Mouse (Mus musculus): ENCODE results near the gene Fktn. TPM values are rescaled to one million over a fixed set of nuclear protein-coding genes. Genes with fewer than 3 reads are reported as not detected.
"Not testable (repeated sequence)": the region's sequence is repeated elsewhere in the genome, so short reads cannot be mapped to it uniquely, and the experiment has no call there.

Gene Fktn
- polyA plus RNA-seq (2014; fragmentation: Nextera tagmentation; extraction: Ambion mirVana): 17.5 and 19.2 TPM in 2 replicates

DNA sequence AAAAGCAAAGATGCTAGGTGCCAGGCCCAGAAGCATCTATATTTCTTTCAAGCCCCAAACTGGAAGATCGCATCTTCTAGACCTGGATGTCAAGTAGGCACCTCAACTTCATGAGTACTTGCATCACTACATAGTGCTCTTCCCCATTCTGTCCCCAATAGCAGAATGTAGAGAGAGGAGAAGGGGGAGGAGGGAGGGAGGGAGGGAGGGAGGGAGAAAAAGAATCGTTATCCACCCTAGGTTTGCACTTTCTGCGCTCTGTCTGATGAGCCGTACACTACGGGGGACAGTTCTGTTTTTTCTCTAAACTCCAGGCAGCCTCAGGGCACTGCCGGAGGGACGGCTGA lies at the start of gene Fktn:
Gene Fktn, plus strand, starts transcription at position 295 of the 347 bp plus-strand sequence.
- ATAC-seq (ENCODE audit: insufficient read depth, low FRiP score, low TSS enrichment): peak; percentile 83
- 7% methylated on average over 7 of the region's 7 CpGs for WGBS

DNA sequence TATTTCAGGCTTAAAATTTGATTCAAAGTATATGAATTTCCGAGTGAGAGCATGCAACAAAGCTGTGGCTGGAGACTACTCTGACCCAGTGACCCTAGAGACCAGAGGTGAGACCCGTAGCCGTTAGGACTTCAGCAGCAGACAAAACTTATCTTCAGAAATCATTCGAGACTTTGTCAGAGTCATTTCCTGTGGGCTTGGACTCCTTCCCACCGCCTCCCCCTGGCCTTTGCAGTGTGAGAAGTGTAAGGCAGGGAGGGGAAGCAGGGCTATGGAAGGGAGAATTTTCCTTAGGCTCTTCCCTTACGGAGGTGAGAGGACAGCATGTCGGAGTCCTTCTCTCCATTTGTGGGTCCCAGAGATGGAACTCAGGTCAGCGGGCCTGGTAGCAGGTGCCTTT lies 31.7 kb upstream of the Fktn start:
- DNase-seq (ENCODE audit: low spot score) (no peak), ATAC-seq (ENCODE audit: insufficient read depth, low FRiP score, low TSS enrichment) (no peak)
- no peak overlapping the region for H3K27ac ChIP-seq (ENCODE audit: low read depth, low read length)
- H3K4me2 ChIP-seq (ENCODE audit: low read depth): no peak overlapping the region
- no peaks in the 10 kb centered on the region for H3K4me1 ChIP-seq (ENCODE audit: control insufficient read depth, insufficient read depth, low read length)
- no peaks in the 10 kb centered on the region for H3K27me3 ChIP-seq (ENCODE audit: control insufficient read depth, insufficient read depth, low read length)
- no peaks in the 10 kb centered on the region for H3K9me3 ChIP-seq (ENCODE audit: control insufficient read depth, low read length)
- H3K36me3 ChIP-seq (ENCODE audit: control insufficient read depth, insufficient read depth, low read length): no peaks in the 10 kb centered on the region
- no peak overlapping the region for H3K9ac ChIP-seq (ENCODE audit: low read length)
- H3K4me3 ChIP-seq (ENCODE audit: low read depth, low read length): no peak overlapping the region
- 88% methylated on average over 8 of the region's 8 CpGs for WGBS

More for the DNA sequence above, at the start of gene Fktn:
- Histone ChIP-seq H3K4me1 (ENCODE audit: control insufficient read depth, insufficient read depth, low read length) (no peaks in the 10 kb centered on the region), H3K27ac (ENCODE audit: low read depth, low read length) (peak within 1 kb of the TSS; percentile 74), H3K27me3 (ENCODE audit: control insufficient read depth, insufficient read depth, low read length) (no peaks in the 10 kb centered on the region), H3K36me3 (ENCODE audit: control insufficient read depth, insufficient read depth, low read length) (no peaks in the 10 kb centered on the region), H3K9me3 (ENCODE audit: control insufficient read depth, low read length) (no peaks in the 10 kb centered on the region), H3K4me2 (ENCODE audit: low read depth) (peak within 1 kb of the TSS; percentile 80), H3K9ac (ENCODE audit: low read length) (peak within 1 kb of the TSS; percentile 93), H3K4me3 (ENCODE audit: low read depth, low read length) (peak within 1 kb of the TSS; percentile 85)
- DNase-seq (ENCODE audit: low spot score): no peak

DNA sequence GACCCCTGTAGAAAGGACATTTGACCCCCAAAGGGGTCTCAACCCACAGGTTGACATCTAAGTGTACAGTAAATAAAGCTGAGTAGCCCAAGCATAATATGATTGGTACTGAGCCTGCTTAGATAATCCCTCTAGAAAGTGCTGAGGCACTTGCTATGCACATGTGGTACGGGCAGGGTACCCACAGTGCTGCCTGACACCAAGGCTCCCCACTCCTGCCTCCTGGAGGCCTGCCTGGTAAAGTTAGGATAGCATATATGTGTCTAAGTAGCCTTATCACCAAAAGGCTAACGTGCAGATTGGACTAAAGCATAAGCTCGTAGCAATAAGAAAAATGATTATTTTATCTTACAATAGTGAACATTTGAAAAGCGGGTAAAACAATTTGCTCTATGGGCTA lies 24.8 kb upstream of the Fktn start:
- H3K9me3 ChIP-seq (ENCODE audit: control insufficient read depth, low read length): no peaks in the 10 kb centered on the region
- H3K36me3 ChIP-seq (ENCODE audit: control insufficient read depth, insufficient read depth, low read length): no peaks in the 10 kb centered on the region
- H3K9ac ChIP-seq (ENCODE audit: low read length): no peak overlapping the region
- no peaks in the 10 kb centered on the region for H3K27me3 ChIP-seq (ENCODE audit: control insufficient read depth, insufficient read depth, low read length)
- no peak overlapping the region for H3K4me2 ChIP-seq (ENCODE audit: low read depth)
- no peak overlapping the region for H3K4me3 ChIP-seq (ENCODE audit: low read depth, low read length)
- 86% methylated on average over 4 of the region's 4 CpGs for WGBS
- DNase-seq (ENCODE audit: low spot score) (no peak), ATAC-seq (ENCODE audit: insufficient read depth, low FRiP score, low TSS enrichment) (no peak)
- no peak overlapping the region for H3K27ac ChIP-seq (ENCODE audit: low read depth, low read length)
- H3K4me1 ChIP-seq (ENCODE audit: control insufficient read depth, insufficient read depth, low read length): no peaks in the 10 kb centered on the region

DNA sequence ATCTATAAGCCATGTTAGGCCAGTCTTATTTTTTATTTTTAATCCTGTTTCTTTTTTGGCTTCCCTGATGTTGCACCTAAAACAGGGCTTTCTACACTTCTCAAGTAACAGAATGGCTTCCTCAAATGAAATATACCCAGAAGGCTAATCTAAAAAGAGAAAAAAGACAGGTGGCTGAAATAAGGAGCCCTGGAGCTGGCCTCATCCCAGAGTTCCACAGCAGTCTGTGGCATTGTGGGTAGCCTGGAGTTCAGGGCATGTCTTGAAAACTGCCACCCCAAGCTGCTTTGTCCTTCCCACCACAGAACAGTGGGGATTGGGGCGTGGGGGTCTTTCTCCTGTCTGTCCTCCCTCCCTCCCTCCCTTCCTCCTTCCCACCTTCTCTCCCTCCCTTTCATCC lies 22.4 kb upstream of the Fktn start:
- Histone ChIP-seq H3K27me3 (ENCODE audit: control insufficient read depth, insufficient read depth, low read length) (no peaks in the 10 kb centered on the region), H3K27ac (ENCODE audit: low read depth, low read length) (no peak overlapping the region)

DNA sequence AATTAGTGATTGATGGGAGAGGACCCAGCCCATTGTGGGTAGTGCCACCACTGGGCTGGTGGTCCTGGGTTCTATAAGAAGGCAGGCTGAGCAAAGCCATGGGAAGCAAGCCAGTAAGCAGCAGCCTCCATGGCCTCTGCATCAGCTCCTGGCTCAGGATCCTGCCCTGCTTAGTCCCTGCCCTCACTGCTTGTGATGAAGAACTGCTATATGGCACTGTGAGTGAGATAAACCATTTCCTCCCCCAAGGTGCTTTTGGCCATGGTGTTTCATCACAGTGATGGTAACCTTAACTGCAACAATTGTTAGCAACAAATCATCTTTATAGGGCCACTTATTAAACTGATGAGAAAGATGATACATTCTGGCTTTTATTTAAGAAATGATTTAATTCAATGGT lies 4.6 kb upstream of the Fktn start:
- not testable (repeated sequence) for H3K4me1 ChIP-seq (ENCODE audit: control insufficient read depth, insufficient read depth, low read length); DNase-seq (ENCODE audit: low spot score); H3K27ac ChIP-seq (ENCODE audit: low read depth, low read length); H3K4me3 ChIP-seq (ENCODE audit: low read depth, low read length); H3K4me2 ChIP-seq (ENCODE audit: low read depth); H3K36me3 ChIP-seq (ENCODE audit: control insufficient read depth, insufficient read depth, low read length); H3K9me3 ChIP-seq (ENCODE audit: control insufficient read depth, low read length); H3K9ac ChIP-seq (ENCODE audit: low read length); H3K27me3 ChIP-seq (ENCODE audit: control insufficient read depth, insufficient read depth, low read length); ATAC-seq (ENCODE audit: insufficient read depth, low FRiP score, low TSS enrichment)

More for the DNA sequence above, 22.4 kb upstream of the Fktn start:
- DNase-seq (ENCODE audit: low spot score) (no peak), ATAC-seq (ENCODE audit: insufficient read depth, low FRiP score, low TSS enrichment) (no peak)
- Histone ChIP-seq H3K4me2 (ENCODE audit: low read depth) (no peak overlapping the region), H3K9ac (ENCODE audit: low read length) (no peak overlapping the region), H3K4me1 (ENCODE audit: control insufficient read depth, insufficient read depth, low read length) (no peaks in the 10 kb centered on the region), H3K4me3 (ENCODE audit: low read depth, low read length) (no peak overlapping the region), H3K36me3 (ENCODE audit: control insufficient read depth, insufficient read depth, low read length) (no peaks in the 10 kb centered on the region), H3K9me3 (ENCODE audit: control insufficient read depth, low read length) (no peaks in the 10 kb centered on the region)
- WGBS: 71% methylated on average over 1 of the region's 1 CpGs

DNA sequence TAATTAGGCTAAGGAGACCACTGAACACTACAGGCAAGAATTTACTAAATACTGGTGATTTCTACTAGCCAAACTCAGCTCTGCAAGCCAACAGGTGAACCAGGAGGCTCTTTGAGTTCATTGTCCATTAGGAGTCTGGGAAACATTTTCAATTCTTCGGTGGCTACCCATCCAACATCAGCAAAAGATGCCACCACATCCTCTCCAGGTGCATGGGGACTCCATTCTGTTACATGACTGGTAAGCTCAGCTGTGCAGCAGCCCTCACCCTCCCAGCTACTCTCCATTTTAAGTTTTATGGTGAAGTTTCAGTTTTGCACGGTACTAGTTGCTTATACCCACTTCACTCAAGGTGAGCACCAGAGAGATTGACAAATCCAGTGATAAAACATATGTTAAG lies 3.8 kb upstream of the Fktn start:
- no peak overlapping the region for H3K27ac ChIP-seq (ENCODE audit: low read depth, low read length)
- 88% methylated on average over 2 of the region's 2 CpGs for WGBS
- no peak overlapping the region for H3K9ac ChIP-seq (ENCODE audit: low read length)
- H3K27me3 ChIP-seq (ENCODE audit: control insufficient read depth, insufficient read depth, low read length): no peaks in the 10 kb centered on the region
- no peaks in the 10 kb centered on the region for H3K36me3 ChIP-seq (ENCODE audit: control insufficient read depth, insufficient read depth, low read length)
- H3K9me3 ChIP-seq (ENCODE audit: control insufficient read depth, low read length): no peaks in the 10 kb centered on the region
- ATAC-seq (ENCODE audit: insufficient read depth, low FRiP score, low TSS enrichment) (no peak), DNase-seq (ENCODE audit: low spot score) (no peak)
- no peak overlapping the region for H3K4me3 ChIP-seq (ENCODE audit: low read depth, low read length)
- no peaks in the 10 kb centered on the region for H3K4me1 ChIP-seq (ENCODE audit: control insufficient read depth, insufficient read depth, low read length)
- no peak overlapping the region for H3K4me2 ChIP-seq (ENCODE audit: low read depth)

DNA sequence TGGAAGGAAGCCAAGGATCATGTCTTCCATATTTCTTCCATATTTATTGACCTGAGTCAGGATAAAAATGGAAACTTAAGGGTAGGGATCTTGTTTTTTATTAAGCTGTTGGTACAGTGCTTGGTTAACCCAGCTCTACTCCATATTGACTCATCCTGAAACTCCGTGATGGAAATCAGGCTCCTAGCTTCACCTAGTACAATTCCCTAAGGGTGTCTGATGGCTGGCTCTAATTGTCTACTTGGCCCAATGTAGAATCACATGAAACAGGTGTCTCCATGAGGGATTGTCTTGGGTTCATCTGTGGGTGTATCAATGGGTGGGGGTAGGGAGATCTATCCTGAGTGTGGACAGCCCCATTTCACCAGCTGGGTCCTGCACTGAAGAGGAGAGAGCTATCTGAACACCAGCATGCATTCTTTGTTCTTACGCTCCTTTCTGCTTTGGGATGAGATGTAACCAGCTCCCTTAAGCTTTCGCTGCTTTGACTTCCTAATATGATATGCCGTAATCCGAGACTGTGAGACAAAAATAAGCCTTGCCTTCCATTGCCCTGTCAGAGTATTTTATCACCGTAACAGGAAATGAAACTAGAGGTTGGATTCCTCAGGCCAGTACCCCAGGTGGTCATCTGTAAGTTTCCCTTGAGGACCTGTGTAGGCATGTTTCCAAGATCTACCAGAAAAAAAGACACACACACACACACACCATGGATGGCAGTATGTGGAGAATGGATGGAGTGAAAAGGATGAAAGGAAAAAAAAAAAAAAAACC lies 3.1 kb upstream of the Fktn start:
- H3K4me3 ChIP-seq (ENCODE audit: low read depth, low read length): no peak overlapping the region
- H3K4me2 ChIP-seq (ENCODE audit: low read depth): no peak overlapping the region
- WGBS: 89% methylated on average over 6 of the region's 6 CpGs
- ATAC-seq (ENCODE audit: insufficient read depth, low FRiP score, low TSS enrichment) (no peak), DNase-seq (ENCODE audit: low spot score) (no peak)
- H3K9ac ChIP-seq (ENCODE audit: low read length): no peak overlapping the region
- no peak overlapping the region for H3K27ac ChIP-seq (ENCODE audit: low read depth, low read length)
- no peaks in the 10 kb centered on the region for H3K4me1 ChIP-seq (ENCODE audit: control insufficient read depth, insufficient read depth, low read length)
- H3K27me3 ChIP-seq (ENCODE audit: control insufficient read depth, insufficient read depth, low read length): no peaks in the 10 kb centered on the region
- H3K36me3 ChIP-seq (ENCODE audit: control insufficient read depth, insufficient read depth, low read length): no peaks in the 10 kb centered on the region
- no peaks in the 10 kb centered on the region for H3K9me3 ChIP-seq (ENCODE audit: control insufficient read depth, low read length)

DNA sequence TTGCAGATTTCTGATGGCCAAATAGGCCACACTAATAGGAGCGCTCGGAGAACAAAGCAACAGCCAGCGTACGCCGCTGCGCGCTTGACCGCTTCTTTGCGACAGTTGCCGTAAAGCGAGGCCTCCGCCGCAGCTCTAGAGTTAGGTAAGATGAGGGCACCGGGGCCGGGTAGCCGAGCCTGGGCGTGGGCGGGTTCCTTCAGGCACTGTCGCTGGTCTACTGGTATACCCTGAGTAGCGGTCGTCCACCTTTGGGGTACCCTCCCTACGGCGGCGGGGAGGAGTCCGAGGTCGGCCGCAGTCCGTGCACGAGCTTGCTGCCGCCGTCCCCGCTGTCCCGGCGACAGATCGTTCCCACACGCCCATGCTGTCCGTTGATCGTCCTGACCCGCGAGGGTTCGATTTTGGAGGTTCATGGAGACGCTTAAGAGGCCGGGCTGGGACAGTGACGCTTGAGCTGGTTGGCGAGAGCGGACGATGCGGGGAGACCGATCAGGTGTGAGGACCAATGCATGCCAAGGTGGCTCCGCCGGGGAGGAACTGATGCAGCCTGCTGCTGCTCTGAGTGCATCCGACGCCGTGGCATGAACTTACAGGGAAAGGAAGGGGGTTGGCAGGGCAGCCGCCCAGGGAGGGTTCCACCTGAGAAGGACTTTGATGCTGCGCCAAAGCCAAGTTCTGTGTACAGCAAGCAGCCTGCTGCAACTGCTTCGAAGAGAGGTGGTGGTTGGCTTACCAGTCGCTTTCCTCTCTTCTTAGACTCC lies 435 bp downstream of the Fktn start:
- H3K9ac ChIP-seq (ENCODE audit: low read length): peak overlapping the region; percentile 93
- H3K4me1 ChIP-seq (ENCODE audit: control insufficient read depth, insufficient read depth, low read length): no peaks in the 10 kb centered on the region
- no peaks in the 10 kb centered on the region for H3K27me3 ChIP-seq (ENCODE audit: control insufficient read depth, insufficient read depth, low read length)
- DNase-seq (ENCODE audit: low spot score) (peak; percentile 95), ATAC-seq (ENCODE audit: insufficient read depth, low FRiP score, low TSS enrichment) (peak; percentile 89)
- H3K9me3 ChIP-seq (ENCODE audit: control insufficient read depth, low read length): no peaks in the 10 kb centered on the region
- H3K27ac ChIP-seq (ENCODE audit: low read depth, low read length): peak overlapping the region; percentile 74
- peak overlapping the region; percentile 85 for H3K4me3 ChIP-seq (ENCODE audit: low read depth, low read length)
- WGBS: 3% methylated on average over 58 of the region's 58 CpGs
- peak overlapping the region; percentile 80 for H3K4me2 ChIP-seq (ENCODE audit: low read depth)
- H3K36me3 ChIP-seq (ENCODE audit: control insufficient read depth, insufficient read depth, low read length): no peaks in the 10 kb centered on the region

DNA sequence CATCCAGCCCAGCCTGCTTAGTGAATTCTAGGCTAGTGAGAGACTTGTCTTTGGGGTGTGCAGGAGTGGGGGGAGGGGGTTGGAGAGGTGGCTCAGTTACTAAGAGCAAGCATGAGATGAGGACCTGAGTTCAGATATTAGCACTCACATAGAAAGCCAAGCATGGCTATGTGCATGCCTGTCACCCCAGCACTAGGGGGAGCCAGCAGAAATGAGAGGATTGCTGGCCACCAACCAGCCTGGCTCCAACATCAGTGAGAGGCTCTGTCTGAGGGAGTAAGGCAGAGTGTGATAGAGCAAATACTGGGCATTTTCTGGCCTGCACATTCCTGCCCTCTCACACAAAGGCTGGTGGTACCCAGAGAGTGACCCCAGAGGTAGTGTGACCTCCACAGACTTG lies 2.2 kb downstream of the Fktn start:
- no peaks in the 10 kb centered on the region for H3K9me3 ChIP-seq (ENCODE audit: control insufficient read depth, low read length)
- H3K36me3 ChIP-seq (ENCODE audit: control insufficient read depth, insufficient read depth, low read length): no peaks in the 10 kb centered on the region
- DNase-seq (ENCODE audit: low spot score) (no peak), ATAC-seq (ENCODE audit: insufficient read depth, low FRiP score, low TSS enrichment) (no peak)
- no peak overlapping the region for H3K9ac ChIP-seq (ENCODE audit: low read length)
- H3K4me3 ChIP-seq (ENCODE audit: low read depth, low read length): no peak overlapping the region
- H3K4me2 ChIP-seq (ENCODE audit: low read depth): no peak overlapping the region
- H3K27me3 ChIP-seq (ENCODE audit: control insufficient read depth, insufficient read depth, low read length): no peaks in the 10 kb centered on the region
- H3K27ac ChIP-seq (ENCODE audit: low read depth, low read length): no peak overlapping the region
- no peaks in the 10 kb centered on the region for H3K4me1 ChIP-seq (ENCODE audit: control insufficient read depth, insufficient read depth, low read length)

Data from neural tube, embryonic 11.5 days (tissue).